Mouse (Mus musculus): Measurements from ENCODE around the gene Cul1. TPM values are rescaled to one million over a fixed set of nuclear protein-coding genes. Genes with fewer than 3 reads are reported as not detected.

Cul1 gene
- polyA plus RNA-seq, 1 experiment from 2014 or later = 124 TPM

- H3K4me1 ChIP-seq = no peaks in the 10 kb centered on the region
- H3K4me3 ChIP-seq (replicated peaks) = no peak overlapping the region
- no peak overlapping the region for H3K27ac ChIP-seq (replicated peaks)
- H3K9me3 ChIP-seq (replicated peaks) = no peaks in the 10 kb centered on the region
- WGBS = 93% methylated on average over 1 of the region's 1 CpGs
- no peaks in the 10 kb centered on the region for H3K27me3 ChIP-seq
- no peak for ATAC-seq (ENCODE audit: insufficient number of reproducible peaks, low FRiP score, low TSS enrichment, low read depth)
- H3K9ac ChIP-seq = no peak overlapping the region
- 0 out of 2 replicates have a peak, but pooled peaks cover 8% of the 10 kb centered on the region for H3K36me3 ChIP-seq
- no peak overlapping the region for H3K4me2 ChIP-seq (replicated peaks)
Observed at GRCm38 (mm10) chr6:47482027-47482426, 28.8 kb downstream of the Cul1 start.

- H3K4me3 ChIP-seq (replicated peaks) = no peak overlapping the region
- H3K4me2 ChIP-seq (replicated peaks) = no peak overlapping the region
- no peaks in the 10 kb centered on the region for H3K27me3 ChIP-seq
- no peaks in the 10 kb centered on the region for H3K4me1 ChIP-seq
- no peak overlapping the region for H3K27ac ChIP-seq (replicated peaks)
- ATAC-seq (ENCODE audit: insufficient number of reproducible peaks, low FRiP score, low TSS enrichment, low read depth) = no peak
- H3K36me3 ChIP-seq = no peaks in the 10 kb centered on the region
- 82% methylated on average over 4 of the region's 4 CpGs for WGBS
- H3K9me3 ChIP-seq (replicated peaks) = no peaks in the 10 kb centered on the region
- H3K9ac ChIP-seq = no peak overlapping the region
Observed at GRCm38 (mm10) chr6:47494562-47494961, 41.4 kb downstream of the Cul1 start.

- H3K4me1 ChIP-seq = no peaks in the 10 kb centered on the region
- H3K9me3 ChIP-seq (replicated peaks) = no peaks in the 10 kb centered on the region
- no peak overlapping the region for H3K9ac ChIP-seq
- no peak overlapping the region for H3K27ac ChIP-seq (replicated peaks)
- no peak for ATAC-seq (ENCODE audit: insufficient number of reproducible peaks, low FRiP score, low TSS enrichment, low read depth)
- no peaks in the 10 kb centered on the region for H3K27me3 ChIP-seq
- WGBS = 78% methylated on average over 2 of the region's 2 CpGs
- H3K4me3 ChIP-seq (replicated peaks) = no peak overlapping the region
- peaks cover 89% of the 10 kb centered on the region for H3K36me3 ChIP-seq
- no peak overlapping the region for H3K4me2 ChIP-seq (replicated peaks)
Observed at GRCm38 (mm10) chr6:47520030-47520429, 66.8 kb downstream of the Cul1 start.

- Histone ChIP-seq H3K9ac (no peak overlapping the region), H3K9me3 (replicated peaks) (no peaks in the 10 kb centered on the region), H3K4me2 (replicated peaks) (no peak overlapping the region), H3K36me3 (peaks cover 88% of the 10 kb centered on the region), H3K27ac (replicated peaks) (no peak overlapping the region), H3K4me1 (no peaks in the 10 kb centered on the region), H3K4me3 (replicated peaks) (no peak overlapping the region), H3K27me3 (no peaks in the 10 kb centered on the region)
- WGBS = 96% methylated on average over 3 of the region's 3 CpGs
- ATAC-seq (ENCODE audit: insufficient number of reproducible peaks, low FRiP score, low TSS enrichment, low read depth) = no peak
Observed at GRCm38 (mm10) chr6:47522431-47522830, 69.2 kb downstream of the Cul1 start.

- Histone ChIP-seq H3K4me1 (no peaks in the 10 kb centered on the region), H3K27ac (replicated peaks) (no peak overlapping the region), H3K9ac (no peak overlapping the region), H3K9me3 (replicated peaks) (no peaks in the 10 kb centered on the region), H3K36me3 (peaks cover 87% of the 10 kb centered on the region), H3K4me3 (replicated peaks) (no peak overlapping the region), H3K27me3 (no peaks in the 10 kb centered on the region), H3K4me2 (replicated peaks) (no peak overlapping the region)
- ATAC-seq (ENCODE audit: insufficient number of reproducible peaks, low FRiP score, low TSS enrichment, low read depth) = no peak
- 87% methylated on average over 2 of the region's 2 CpGs for WGBS
Observed at GRCm38 (mm10) chr6:47525041-47525440, 71.8 kb downstream of the Cul1 start.

GRCm38 (mm10) chr6:47526446-47526845, 73.2 kb downstream of the Cul1 start:
- Histone ChIP-seq H3K9ac (no peak overlapping the region), H3K27me3 (no peaks in the 10 kb centered on the region), H3K27ac (replicated peaks) (no peak overlapping the region), H3K4me2 (replicated peaks) (no peak overlapping the region), H3K36me3 (peaks cover 89% of the 10 kb centered on the region), H3K4me1 (no peaks in the 10 kb centered on the region), H3K4me3 (replicated peaks) (no peak overlapping the region), H3K9me3 (replicated peaks) (no peaks in the 10 kb centered on the region)
- 52% methylated on average over 4 of the region's 4 CpGs for WGBS
- no peak for ATAC-seq (ENCODE audit: insufficient number of reproducible peaks, low FRiP score, low TSS enrichment, low read depth)

GRCm38 (mm10) chr6:47527129-47527528, 73.9 kb downstream of the Cul1 start:
- H3K36me3 ChIP-seq = peaks cover 89% of the 10 kb centered on the region
- no peak overlapping the region for H3K9ac ChIP-seq
- no peak overlapping the region for H3K4me2 ChIP-seq (replicated peaks)
- no peaks in the 10 kb centered on the region for H3K27me3 ChIP-seq
- no peak overlapping the region for H3K4me3 ChIP-seq (replicated peaks)
- H3K27ac ChIP-seq (replicated peaks) = no peak overlapping the region
- H3K4me1 ChIP-seq = no peaks in the 10 kb centered on the region
- WGBS = 73% methylated on average over 2 of the region's 2 CpGs
- H3K9me3 ChIP-seq (replicated peaks) = no peaks in the 10 kb centered on the region
- ATAC-seq (ENCODE audit: insufficient number of reproducible peaks, low FRiP score, low TSS enrichment, low read depth) = no peak

GRCm38 (mm10) chr6:47527655-47528054, 74.5 kb downstream of the Cul1 start:
- H3K9ac ChIP-seq = no peak overlapping the region
- H3K27ac ChIP-seq (replicated peaks) = no peak overlapping the region
- no peak for ATAC-seq (ENCODE audit: insufficient number of reproducible peaks, low FRiP score, low TSS enrichment, low read depth)
- H3K4me1 ChIP-seq = no peaks in the 10 kb centered on the region
- no peak overlapping the region for H3K4me2 ChIP-seq (replicated peaks)
- H3K27me3 ChIP-seq = no peaks in the 10 kb centered on the region
- H3K36me3 ChIP-seq = peaks cover 90% of the 10 kb centered on the region
- no peak overlapping the region for H3K4me3 ChIP-seq (replicated peaks)
- H3K9me3 ChIP-seq (replicated peaks) = no peaks in the 10 kb centered on the region
- 68% methylated on average over 1 of the region's 1 CpGs for WGBS

GRCm38 (mm10) chr6:47532547-47532946, 79.3 kb downstream of the Cul1 start:
- Histone ChIP-seq H3K9ac (no peak overlapping the region), H3K27me3 (no peaks in the 10 kb centered on the region), H3K4me3 (replicated peaks) (no peak overlapping the region), H3K27ac (replicated peaks) (no peak overlapping the region), H3K4me2 (replicated peaks) (no peak overlapping the region), H3K9me3 (replicated peaks) (no peaks in the 10 kb centered on the region), H3K4me1 (no peaks in the 10 kb centered on the region), H3K36me3 (peaks cover 76% of the 10 kb centered on the region)
- no peak for ATAC-seq (ENCODE audit: insufficient number of reproducible peaks, low FRiP score, low TSS enrichment, low read depth)
- 51% methylated on average over 1 of the region's 1 CpGs for WGBS

GRCm38 (mm10) chr6:47535333-47535732, 82.1 kb downstream of the Cul1 start:
- Histone ChIP-seq H3K27ac (replicated peaks) (no peak overlapping the region), H3K4me1 (no peaks in the 10 kb centered on the region), H3K9me3 (replicated peaks) (no peaks in the 10 kb centered on the region), H3K4me2 (replicated peaks) (no peak overlapping the region), H3K4me3 (replicated peaks) (no peak overlapping the region), H3K9ac (no peak overlapping the region), H3K36me3 (peaks cover 58% of the 10 kb centered on the region), H3K27me3 (no peaks in the 10 kb centered on the region)
- 84% methylated on average over 5 of the region's 5 CpGs for WGBS
- no peak for ATAC-seq (ENCODE audit: insufficient number of reproducible peaks, low FRiP score, low TSS enrichment, low read depth)

GRCm38 (mm10) chr6:47552280-47552679, 99.1 kb downstream of the Cul1 start:
- H3K27ac ChIP-seq (replicated peaks) = no peak overlapping the region
- no peak overlapping the region for H3K9ac ChIP-seq
- 87% methylated on average over 4 of the region's 4 CpGs for WGBS
- no peak overlapping the region for H3K4me3 ChIP-seq (replicated peaks)
- no peaks in the 10 kb centered on the region for H3K9me3 ChIP-seq (replicated peaks)
- H3K36me3 ChIP-seq = peaks cover 61% of the 10 kb centered on the region
- no peaks in the 10 kb centered on the region for H3K27me3 ChIP-seq
- ATAC-seq (ENCODE audit: insufficient number of reproducible peaks, low FRiP score, low TSS enrichment, low read depth) = no peak
- no peak overlapping the region for H3K4me2 ChIP-seq (replicated peaks)
- no peaks in the 10 kb centered on the region for H3K4me1 ChIP-seq

GRCm38 (mm10) chr6:47559287-47559686, 106.1 kb downstream of the Cul1 start:
- ATAC-seq (ENCODE audit: insufficient number of reproducible peaks, low FRiP score, low TSS enrichment, low read depth) = no peak
- H3K4me2 ChIP-seq (replicated peaks) = no peak overlapping the region
- no peak overlapping the region for H3K4me3 ChIP-seq (replicated peaks)
- WGBS = 84% methylated on average over 2 of the region's 2 CpGs
- H3K27me3 ChIP-seq = no peaks in the 10 kb centered on the region
- peaks cover 36% of the 10 kb centered on the region for H3K36me3 ChIP-seq
- H3K9ac ChIP-seq = no peak overlapping the region
- H3K4me1 ChIP-seq = no peaks in the 10 kb centered on the region
- no peak overlapping the region for H3K27ac ChIP-seq (replicated peaks)
- no peaks in the 10 kb centered on the region for H3K9me3 ChIP-seq (replicated peaks)
